Mouse (Mus musculus) olfactory bulb, adult 2 months (tissue): Measurements from ENCODE around the gene Sipa1. TPM values are rescaled to one million over a fixed set of nuclear protein-coding genes. Genes with fewer than 3 reads are reported as not detected.
"Not testable (repeated sequence)": the region's sequence is repeated elsewhere in the genome, so short reads cannot be mapped to it uniquely, and the experiment has no call there.

ENCODE experiments used
- H3K27ac ChIP-seq: fragments of 200-500 bp; 2 replicates; pipeline ENCODE4 v1.5.1; 2012; ENCODE audit warnings: low read depth, low read length; ENCODE audit not compliant: insufficient read depth
- H3K4me1 ChIP-seq: fragments of 200-500 bp; 2 replicates; pipeline ENCODE4 v1.6.1; 2012; ENCODE audit warnings: low read length; ENCODE audit not compliant: control insufficient read depth, insufficient read depth
- H3K4me3 ChIP-seq: fragments of 200-500 bp; 2 replicates; pipeline ENCODE4 v1.5.1; 2012; ENCODE audit warnings: mild to moderate bottlenecking, low read depth, low read length, moderate library complexity; ENCODE audit not compliant: insufficient read depth
- CTCF ChIP-seq: fragments of 200-500 bp; IDR thresholded peaks from 2 replicates; pipeline ENCODE4 v1.5.1; 2012; ENCODE audit warnings: low read depth, mild to moderate bottlenecking, low read length, moderate library complexity; ENCODE audit not compliant: insufficient read depth
- POLR2A ChIP-seq: fragments of 200-500 bp; IDR thresholded peaks from 2 replicates; pipeline ENCODE4 v1.6.1; 2012; ENCODE audit warnings: mild to moderate bottlenecking, low read depth, low read length, moderate library complexity; ENCODE audit not compliant: insufficient read depth
- WGBS: fragments of 180-500 bp; shearing (Covaris S2); methylation state at CpG from one replicate; pipeline ENCODE4 v1.1.7; 2018; 5-methylcytosine and 5-hydroxymethylcytosine counted together
- polyA plus RNA-seq: library from polyadenylated mRNA; stranded (reverse); fragments of >200 nt; gene quantifications from 2 replicates; pipeline ENCODE4 v1.2.4, GENCODE M21; 2012; ENCODE audit warnings: low replicate concordance; ENCODE audit not compliant: missing spikeins, insufficient read depth, insufficient read length

Gene Sipa1
- polyA plus RNA-seq, 1 experiment = not detected

DNA sequence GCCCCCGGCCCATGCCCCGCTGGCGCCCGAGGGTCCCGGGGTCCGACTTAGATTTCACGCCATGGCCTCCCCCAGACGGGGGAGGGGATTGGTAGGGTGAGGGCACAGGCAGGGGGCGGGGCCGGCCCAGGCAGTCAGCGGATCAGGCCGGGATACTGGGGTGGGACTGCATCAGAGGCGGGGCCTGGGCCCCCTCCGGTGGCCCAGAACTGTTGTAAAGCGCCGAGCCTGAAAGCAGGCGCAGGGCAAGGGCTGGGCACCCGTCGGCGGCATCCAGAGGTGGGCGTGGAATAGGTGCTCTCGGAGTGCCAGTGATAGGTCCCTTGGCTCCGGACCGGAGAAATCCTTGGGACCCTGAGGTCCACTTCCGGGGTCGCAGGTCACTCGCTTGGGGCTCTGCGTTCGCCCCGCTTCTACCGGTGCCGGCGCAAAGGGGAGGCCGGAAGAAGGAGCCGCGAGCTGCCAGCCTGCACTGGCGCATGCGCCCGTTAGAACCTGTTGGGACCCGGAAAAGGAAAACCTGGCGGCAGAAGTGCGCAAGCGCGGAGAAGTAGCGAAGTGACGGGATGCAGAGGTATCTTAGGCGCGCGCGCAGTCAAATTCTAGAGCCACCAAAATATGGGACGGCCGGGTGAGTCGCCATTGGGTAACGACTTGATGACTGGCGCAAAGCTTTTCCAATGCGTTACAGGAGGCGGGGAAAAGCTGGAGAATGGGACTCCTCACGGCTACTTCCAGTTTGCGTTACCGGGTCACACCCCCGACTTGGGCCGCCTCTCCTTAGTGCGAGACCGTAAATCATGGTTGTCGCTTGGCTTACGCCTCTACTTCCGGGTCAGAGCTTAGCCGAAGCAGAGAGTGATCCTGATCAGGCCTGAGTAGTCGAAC lies 24.9 kb upstream of the Sipa1 start, which contains the start of the genes Map3k11 and Pcnx3:
Map3k11 (plus strand) TSS at position 543 of the 888 bp plus-strand sequence.
Pcnx3 (minus strand) TSS at position 709 of the 888 bp plus-strand sequence.
- H3K27ac ChIP-seq = peak within 1 kb of the TSS; percentile 68
- under 1% methylated on average over 69 of the region's 69 CpGs for WGBS
- H3K4me1 ChIP-seq = peaks cover 42% of the 10 kb centered on the region
- TF ChIP-seq CTCF (no peak), POLR2A (no peak; the same call in 1 of the 2 replicates)
- H3K4me3 ChIP-seq = peak within 1 kb of the TSS; percentile 87

- no peak overlapping the region for H3K27ac ChIP-seq
- H3K4me3 ChIP-seq = peak overlapping the region; percentile 59
- 17% methylated on average over 9 of the region's 9 CpGs for WGBS
- TF ChIP-seq POLR2A = no peak
- TF ChIP-seq CTCF = no peak
- H3K4me1 ChIP-seq = peaks cover 35% of the 10 kb centered on the region
Observed at GRCm38 (mm10) chr19:5687738-5688137, 24.2 kb upstream of the Sipa1 start.

DNA sequence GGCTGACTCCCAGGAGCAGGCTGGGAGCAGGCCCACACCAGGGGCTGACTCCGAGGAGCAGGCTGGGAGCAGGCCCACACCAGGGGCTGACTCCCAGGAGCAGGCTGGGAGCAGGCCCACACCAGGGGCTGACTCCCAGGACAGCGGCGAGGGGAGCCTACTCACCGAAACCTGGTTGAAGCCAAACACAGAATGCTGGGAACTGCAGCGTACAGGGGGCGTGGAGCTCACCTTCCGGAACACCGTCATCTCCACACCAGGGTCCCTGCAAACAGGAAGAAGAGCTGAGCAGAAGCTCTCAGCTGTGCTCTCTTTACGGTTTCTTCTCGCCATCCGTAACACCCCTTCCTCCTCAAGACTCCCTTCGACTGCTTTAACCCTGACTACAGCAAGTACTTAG lies 23.4 kb upstream of the Sipa1 start:
- WGBS = 94% methylated on average over 12 of the region's 12 CpGs
- H3K4me3 ChIP-seq, H3K27ac ChIP-seq: not testable (repeated sequence)
- H3K4me1 ChIP-seq = peaks cover 29% of the 10 kb centered on the region

GRCm38 (mm10) chr19:5686437-5686836 lies 22.9 kb upstream of the Sipa1 start:
- 88% methylated on average over 13 of the region's 13 CpGs for WGBS
- Histone ChIP-seq H3K4me1 (peaks cover 24% of the 10 kb centered on the region), H3K27ac (no peak overlapping the region), H3K4me3 (no peak overlapping the region)
- no peak for TF ChIP-seq POLR2A
- no peak for TF ChIP-seq CTCF

DNA sequence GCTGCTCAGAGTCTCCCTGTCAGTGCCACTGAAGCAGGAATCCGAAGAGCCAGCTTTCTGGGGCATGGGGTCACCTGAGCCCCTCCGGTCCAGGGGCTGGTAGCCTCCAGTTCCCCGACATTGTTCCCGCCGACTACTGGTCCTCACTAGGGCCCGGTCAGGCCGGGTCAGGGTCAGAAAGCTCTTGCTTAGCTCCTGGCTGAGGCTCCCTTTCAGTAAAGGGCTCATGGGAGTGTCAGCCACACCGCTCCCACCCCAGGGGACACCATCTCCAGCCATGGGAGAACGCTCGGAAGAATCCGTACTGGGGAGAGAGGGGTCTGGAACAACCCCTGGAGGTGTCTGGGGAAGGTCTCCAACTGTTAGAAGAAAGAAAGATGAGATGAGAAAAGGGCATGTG lies 22.4 kb upstream of the Sipa1 start:
- H3K4me1 ChIP-seq = peaks cover 18% of the 10 kb centered on the region
- H3K4me3 ChIP-seq = no peak overlapping the region
- 96% methylated on average over 11 of the region's 11 CpGs for WGBS
- no peak overlapping the region for H3K27ac ChIP-seq
- TF ChIP-seq CTCF = no peak
- no peak for TF ChIP-seq POLR2A

- TF ChIP-seq CTCF (no peak), POLR2A (no peak)
- H3K4me3 ChIP-seq = no peak overlapping the region
- WGBS = 96% methylated on average over 19 of the region's 19 CpGs
- H3K4me1 ChIP-seq = peaks cover 14% of the 10 kb centered on the region
- H3K27ac ChIP-seq = no peak overlapping the region
Observed at GRCm38 (mm10) chr19:5685431-5685830, 21.9 kb upstream of the Sipa1 start.

DNA sequence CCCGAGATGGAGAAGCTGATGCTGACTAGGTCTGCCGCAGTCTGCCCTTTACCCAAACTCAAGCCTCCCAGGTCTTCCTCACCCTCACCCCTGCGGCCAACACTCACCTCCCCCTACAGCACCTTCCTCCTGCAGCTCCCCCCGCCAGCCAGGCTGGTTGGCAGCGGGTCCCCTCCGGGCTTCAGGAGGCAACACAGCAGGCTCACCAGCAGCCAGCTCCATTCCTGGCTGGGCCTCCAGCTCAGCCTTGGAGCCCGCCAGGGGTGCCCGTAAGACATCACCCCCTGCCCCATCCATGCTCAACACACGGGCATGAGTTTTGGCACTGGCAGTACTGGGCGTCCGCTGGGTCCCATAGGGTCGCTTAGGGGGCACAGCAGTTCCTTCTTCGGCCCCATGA lies 21.5 kb upstream of the Sipa1 start:
- H3K4me1 ChIP-seq = peaks cover 9% of the 10 kb centered on the region
- no peak for TF ChIP-seq CTCF
- no peak for TF ChIP-seq POLR2A
- H3K27ac ChIP-seq = no peak overlapping the region
- H3K4me3 ChIP-seq = no peak overlapping the region
- WGBS = 88% methylated on average over 13 of the region's 13 CpGs

GRCm38 (mm10) chr19:5684236-5684635 lies 20.7 kb upstream of the Sipa1 start:
- TF ChIP-seq CTCF (no peak), POLR2A (no peak)
- WGBS = 93% methylated on average over 12 of the region's 12 CpGs
- no peak overlapping the region for H3K4me3 ChIP-seq
- H3K4me1 ChIP-seq = peaks cover 9% of the 10 kb centered on the region
- H3K27ac ChIP-seq = no peak overlapping the region

DNA sequence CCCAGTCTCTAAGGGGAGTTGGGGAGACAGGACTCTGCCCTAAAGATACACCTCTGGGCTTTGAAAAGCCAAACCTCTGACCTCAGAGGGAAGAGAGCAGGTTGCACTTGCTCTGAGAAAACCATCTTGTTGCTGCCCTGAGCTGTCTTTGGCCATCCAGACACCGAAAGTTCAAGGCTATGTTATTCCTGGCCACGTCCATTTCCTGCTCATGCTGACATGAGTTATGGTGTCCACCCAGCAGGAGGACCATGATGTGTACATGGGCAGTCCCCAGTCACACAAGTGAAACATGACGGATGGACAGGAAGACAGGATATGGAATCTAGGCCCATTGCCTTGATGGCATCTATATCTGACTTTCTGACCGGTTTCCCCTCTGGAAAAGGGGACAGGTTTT lies 16.9 kb upstream of the Sipa1 start:
- TF ChIP-seq CTCF (no peak), POLR2A (no peak)
- H3K4me3 ChIP-seq = no peak overlapping the region
- no peak overlapping the region for H3K27ac ChIP-seq
- 91% methylated on average over 4 of the region's 4 CpGs for WGBS
- H3K4me1 ChIP-seq = no peaks in the 10 kb centered on the region

- no peak for TF ChIP-seq POLR2A
- TF ChIP-seq CTCF = no peak
- WGBS = 84% methylated on average over 4 of the region's 4 CpGs
Observed at GRCm38 (mm10) chr19:5668372-5668771, 4.9 kb upstream of the Sipa1 start.

More at GRCm38 (mm10) chr19:5668372-5668771, 4.9 kb upstream of the Sipa1 start:
- no peak overlapping the region for H3K27ac ChIP-seq
- no peak overlapping the region for H3K4me3 ChIP-seq
- H3K4me1 ChIP-seq = peaks cover 4% of the 10 kb centered on the region; the same call in 1 of the 2 replicates
